Mouse (Mus musculus) liver, adult 2 months (tissue): ENCODE data around the gene Tanc1.

Source experiments
- CTCF ChIP-seq: fragments of 200-500 bp; IDR thresholded peaks from 2 replicates; pipeline ENCODE4 v1.5.1; 2011; ENCODE audit warnings: low read depth, low read length, control low read depth
- POLR2A ChIP-seq: fragments of 200-500 bp; IDR thresholded peaks from 2 replicates; pipeline ENCODE4 v1.6.1; 2011; ENCODE audit warnings: low read length, control low read depth; ENCODE audit not compliant: insufficient read depth; ENCODE audit errors: extremely low read depth

GRCm38 (mm10) chr2:59800481-59801266 is 188.8 kb downstream of the Tanc1 start:
- TF ChIP-seq CTCF (no peak), POLR2A (no peak)
